ENCODE assay signal across 21 mouse cellular contexts in genomic region chr7:127927726-127928125, GRCm38 (mm10). TPM values are rescaled to one million over a fixed set of nuclear protein-coding genes. Genes with fewer than 3 reads are reported as not detected.
A peak's percentile ranks its signal among the peaks of the same experiment; 100 is the strongest.
DNase-seq lines count a peak whose midpoint lies in the region; ATAC-seq and TF ChIP-seq lines count a peak whose summit lies in the region.
"Had no signal": no experiment of that assay in that cellular context is flagged by ENCODE, and none has a peak within 500 bp of the region (broad histone marks: within the 10 kb centered on the region; RNA-seq: fewer than 3 reads in every experiment).

No protein-coding gene starts in this region.

- no peak overlapping the region for H3K4me2 ChIP-seq in hindbrain, postnatal 0 days (ENCODE audit: low read depth, low read length)
- H3K4me2 ChIP-seq in intestine, embryonic 16.5 days (ENCODE audit: low read depth, low read length), result peak overlapping the region; percentile 42
- peak overlapping the region; percentile 33 for H3K4me2 ChIP-seq in stomach, embryonic 14.5 days (replicated peaks; ENCODE audit: low read depth, low read length)
- H3K4me2 ChIP-seq: heart, embryonic 11.5 days; hindbrain, embryonic 14.5 days; liver, embryonic 11.5 days had no signal

- TF ChIP-seq POLR2A in lung, adult 2 months (IDR thresholded peaks at IDR 0.05; ENCODE audit: borderline replicate concordance, extremely low read depth, low read depth, low read length), result no peak

- peaks cover 47% of the 10 kb centered on the region for H3K36me3 ChIP-seq in hindbrain, embryonic 10.5 days
- peaks cover 9% of the 10 kb centered on the region; the same call in 1 of the 2 replicates for H3K36me3 ChIP-seq in hindbrain, postnatal 0 days (ENCODE audit: insufficient read depth, low read length)
- H3K36me3 ChIP-seq in intestine, embryonic 16.5 days (ENCODE audit: control insufficient read depth, insufficient read depth, low read length), result peaks cover 5% of the 10 kb centered on the region; the same call in 1 of the 2 replicates
- peaks cover 11% of the 10 kb centered on the region for H3K36me3 ChIP-seq in stomach, embryonic 14.5 days (ENCODE audit: control insufficient read depth, insufficient read depth, low read length)

- peaks cover 36% of the 10 kb centered on the region for H3K27me3 ChIP-seq in hindbrain, embryonic 10.5 days (ENCODE audit: insufficient read depth, poor library complexity, severe bottlenecking)
- peaks cover 9% of the 10 kb centered on the region; the same call in 1 of the 2 replicates for H3K27me3 ChIP-seq in hindbrain, postnatal 0 days (ENCODE audit: insufficient read depth, low read length)
- no peaks in the 10 kb centered on the region for H3K27me3 ChIP-seq in intestine, embryonic 16.5 days (replicated peaks; ENCODE audit: control insufficient read depth, insufficient read depth, low read length)
- no peaks in the 10 kb centered on the region for H3K27me3 ChIP-seq in stomach, embryonic 14.5 days (ENCODE audit: control insufficient read depth, insufficient read depth, low read length)

- peak overlapping the region; percentile 9; the same call in 1 of the 2 replicates for H3K4me3 ChIP-seq in hindbrain, embryonic 10.5 days
- H3K4me3 ChIP-seq in hindbrain, postnatal 0 days (ENCODE audit: low read length), result no peak overlapping the region
- H3K4me3 ChIP-seq in lung, adult 2 months (replicated peaks; ENCODE audit: extremely low read depth, low read depth, low read length), result peak overlapping the region; percentile 45
- H3K4me3 ChIP-seq in intestine, embryonic 16.5 days (ENCODE audit: low read length), result peak overlapping the region; percentile 57
- H3K4me3 ChIP-seq in stomach, embryonic 14.5 days (ENCODE audit: low read depth, low read length), result peak overlapping the region; percentile 42; the same call in 1 of the 2 replicates
- H3K4me3 ChIP-seq: gastrocnemius, adult 2 months; limb, embryonic 10.5 days; midbrain, embryonic 10.5 days had no signal

- 79% methylated on average over 11 of the region's 11 CpGs for WGBS in hindbrain, embryonic 10.5 days
- 84% methylated on average over 11 of the region's 11 CpGs for WGBS in hindbrain, postnatal 0 days
- 64% methylated on average over 11 of the region's 11 CpGs for WGBS in lung, adult 2 months
- WGBS in intestine, embryonic 16.5 days, result 81% methylated on average over 11 of the region's 11 CpGs
- WGBS in stomach, embryonic 14.5 days, result 80% methylated on average over 11 of the region's 11 CpGs

- peaks cover 39% of the 10 kb centered on the region for H3K4me1 ChIP-seq in hindbrain, embryonic 10.5 days (replicated peaks)
- H3K4me1 ChIP-seq in hindbrain, postnatal 0 days (ENCODE audit: insufficient read depth, low read length), result peaks cover 3% of the 10 kb centered on the region; the same call in 1 of the 2 replicates
- H3K4me1 ChIP-seq in lung, adult 2 months (ENCODE audit: control insufficient read depth, insufficient read depth, low read length), result peaks cover 4% of the 10 kb centered on the region; the same call in 1 of the 2 replicates
- peaks cover 49% of the 10 kb centered on the region for H3K4me1 ChIP-seq in intestine, embryonic 16.5 days (ENCODE audit: control insufficient read depth, insufficient read depth, low read length)
- peaks cover 17% of the 10 kb centered on the region for H3K4me1 ChIP-seq in stomach, embryonic 14.5 days (ENCODE audit: control insufficient read depth, insufficient read depth, low read length)

- no peaks in the 10 kb centered on the region for H3K9me3 ChIP-seq in hindbrain, embryonic 10.5 days
- no peaks in the 10 kb centered on the region for H3K9me3 ChIP-seq in hindbrain, postnatal 0 days (ENCODE audit: low read length)
- no peaks in the 10 kb centered on the region for H3K9me3 ChIP-seq in intestine, embryonic 16.5 days (ENCODE audit: control insufficient read depth, low read length)
- H3K9me3 ChIP-seq in stomach, embryonic 14.5 days (ENCODE audit: control insufficient read depth, low read depth, low read length), result no peaks in the 10 kb centered on the region
- H3K9me3 ChIP-seq: forebrain, embryonic 10.5 days; limb, embryonic 10.5 days; midbrain, embryonic 10.5 days had no signal

- no peak for ATAC-seq in hindbrain, postnatal 0 days
- no peak for ATAC-seq in intestine, embryonic 16.5 days
- no peak for ATAC-seq in stomach, embryonic 14.5 days (ENCODE audit: insufficient number of reproducible peaks, insufficient read depth, low FRiP score, low read depth)

- TF ChIP-seq CTCF in hindbrain, postnatal 0 days (IDR thresholded peaks at IDR 0.05; ENCODE audit: low read depth), result no peak
- no peak for TF ChIP-seq CTCF in lung, adult 2 months (IDR thresholded peaks at IDR 0.05; ENCODE audit: insufficient read depth, low read length)

- H3K27ac ChIP-seq in hindbrain, embryonic 10.5 days, result no peak overlapping the region
- no peak overlapping the region for H3K27ac ChIP-seq in hindbrain, postnatal 0 days
- H3K27ac ChIP-seq in intestine, embryonic 16.5 days (ENCODE audit: low read length), result peak overlapping the region; percentile 83
- no peak overlapping the region for H3K27ac ChIP-seq in stomach, embryonic 14.5 days (ENCODE audit: low read length)
- H3K27ac ChIP-seq: forebrain, embryonic 10.5 days; gastrocnemius, adult 2 months; hindbrain, embryonic 14.5 days; limb, embryonic 10.5 days; macrophage; midbrain, embryonic 10.5 days had no signal

- DNase-seq in hindbrain, embryonic 10.5 days (ENCODE audit: low spot score), result no peak
- DNase-seq in hindbrain, postnatal 0 days (ENCODE audit: low spot score), result no peak
- no peak for DNase-seq in lung, adult 2 months
- DNase-seq in lung, adult 18-20 months, result no peak
- DNase-seq in urinary bladder, adult 18-20 months (ENCODE audit: low spot score in 2 of 2), result no peak
- DNase-seq in gastrocnemius, postnatal 10 days, result no peak
- DNase-seq: B cell, adult 2 months; cerebellum, adult 8-10 months; gastrocnemius, adult 2 months; heart, postnatal 14 days; right cerebral cortex, postnatal 25 days had no signal

- H3K9ac ChIP-seq in hindbrain, postnatal 0 days (replicated peaks; ENCODE audit: low read length), result no peak overlapping the region
- H3K9ac ChIP-seq in intestine, embryonic 16.5 days (ENCODE audit: low read depth, low read length), result peak overlapping the region; percentile 75
- no peak overlapping the region for H3K9ac ChIP-seq in stomach, embryonic 14.5 days (replicated peaks; ENCODE audit: low read depth, low read length)
- H3K9ac ChIP-seq: hindbrain, embryonic 14.5 days had no signal

RNA-seq across cellular contexts. Expression of gene Prss8, which starts 2.2 kb away (rescaled TPM):
- polyA plus RNA-seq in hindbrain, embryonic 10.5 days (2016; fragmentation: Nextera tagmentation; extraction: Ambion mirVana), result 5.3 and 9.7 TPM in 2 replicates
- total RNA-seq in hindbrain, postnatal 0 days (2014; rRNA removed), result 0.26 and 0.32 TPM in 2 replicates
- polyA plus RNA-seq in hindbrain, postnatal 0 days (2015; fragmentation: Nextera tagmentation; extraction: Ambion mirVana), result 0.35 and 0.44 TPM in 2 replicates
- 157 and 158 TPM in 2 replicates for polyA plus RNA-seq in lung, adult 2 months (2012; rRNA removed)
- 82.2 and 90.8 TPM in 2 replicates for polyA plus RNA-seq in intestine, embryonic 16.5 days (2015; fragmentation: Nextera tagmentation; extraction: Ambion mirVana)
- 48.2 and 55.5 TPM in 2 replicates for polyA plus RNA-seq in stomach, embryonic 14.5 days (2014; fragmentation: Nextera tagmentation; extraction: Ambion mirVana)
- total RNA-seq in gastrocnemius, postnatal 10 days (2021), result not detected
- total RNA-seq: gastrocnemius, adult 2 months; granulocyte monocyte progenitor cell, adult 5-6 weeks had no signal
- polyA plus RNA-seq: macrophage had no signal

RNA-seq across cellular contexts. Expression of gene Kat8, which starts 15.4 kb away (rescaled TPM):
- polyA plus RNA-seq in hindbrain, embryonic 10.5 days (2016; fragmentation: Nextera tagmentation; extraction: Ambion mirVana), result 50.4 TPM in 2 replicates
- 24.9 and 33.5 TPM in 2 replicates for total RNA-seq in hindbrain, postnatal 0 days (2014; rRNA removed)
- 30.1 and 33.9 TPM in 2 replicates for polyA plus RNA-seq in hindbrain, postnatal 0 days (2015; fragmentation: Nextera tagmentation; extraction: Ambion mirVana)
- polyA plus RNA-seq in lung, adult 2 months (2012; rRNA removed), result 10.4 and 12.5 TPM in 2 replicates
- 27.3 and 29.2 TPM in 2 replicates for polyA plus RNA-seq in intestine, embryonic 16.5 days (2015; fragmentation: Nextera tagmentation; extraction: Ambion mirVana)
- polyA plus RNA-seq in stomach, embryonic 14.5 days (2014; fragmentation: Nextera tagmentation; extraction: Ambion mirVana), result 40.3 and 43.0 TPM in 2 replicates
- total RNA-seq in gastrocnemius, postnatal 10 days (2021), result 10 to 100 TPM; 12.9 to 16.7 TPM

RNA-seq across cellular contexts. Expression of gene Prss36, which starts 18.8 kb away (rescaled TPM):
- 10.4 and 11.6 TPM in 2 replicates for polyA plus RNA-seq in hindbrain, embryonic 10.5 days (2016; fragmentation: Nextera tagmentation; extraction: Ambion mirVana)
- total RNA-seq in hindbrain, postnatal 0 days (2014; rRNA removed), result 17.0 and 19.9 TPM in 2 replicates
- polyA plus RNA-seq in hindbrain, postnatal 0 days (2015; fragmentation: Nextera tagmentation; extraction: Ambion mirVana), result 16.5 and 17.3 TPM in 2 replicates
- polyA plus RNA-seq in lung, adult 2 months (2012; rRNA removed), result 14.6 and 17.5 TPM in 2 replicates
- 9.6 and 10.3 TPM in 2 replicates for polyA plus RNA-seq in intestine, embryonic 16.5 days (2015; fragmentation: Nextera tagmentation; extraction: Ambion mirVana)
- polyA plus RNA-seq in stomach, embryonic 14.5 days (2014; fragmentation: Nextera tagmentation; extraction: Ambion mirVana), result 8.2 and 8.5 TPM in 2 replicates
- 1 to 10 TPM; 6.6 to 7.9 TPM for total RNA-seq in gastrocnemius, postnatal 10 days (2021)

RNA-seq across cellular contexts. Expression of gene Bckdk, which starts 23.8 kb away (rescaled TPM):
- 115 and 123 TPM in 2 replicates for polyA plus RNA-seq in hindbrain, embryonic 10.5 days (2016; fragmentation: Nextera tagmentation; extraction: Ambion mirVana)
- total RNA-seq in hindbrain, postnatal 0 days (2014; rRNA removed), result 44.3 and 55.0 TPM in 2 replicates
- 61.5 and 63.5 TPM in 2 replicates for polyA plus RNA-seq in hindbrain, postnatal 0 days (2015; fragmentation: Nextera tagmentation; extraction: Ambion mirVana)
- polyA plus RNA-seq in lung, adult 2 months (2012; rRNA removed), result 72.7 and 94.7 TPM in 2 replicates
- 184 and 198 TPM in 2 replicates for polyA plus RNA-seq in intestine, embryonic 16.5 days (2015; fragmentation: Nextera tagmentation; extraction: Ambion mirVana)
- 152 TPM in 2 replicates for polyA plus RNA-seq in stomach, embryonic 14.5 days (2014; fragmentation: Nextera tagmentation; extraction: Ambion mirVana)
- total RNA-seq in gastrocnemius, postnatal 10 days (2021), result 10 to 100 TPM; 84.9 to 89.6 TPM

RNA-seq across cellular contexts. Expression of gene Vkorc1, which starts 32.3 kb away (rescaled TPM):
- polyA plus RNA-seq in hindbrain, embryonic 10.5 days (2016; fragmentation: Nextera tagmentation; extraction: Ambion mirVana), result 49.7 and 54.7 TPM in 2 replicates
- total RNA-seq in hindbrain, postnatal 0 days (2014; rRNA removed), result 37.2 and 43.0 TPM in 2 replicates
- polyA plus RNA-seq in hindbrain, postnatal 0 days (2015; fragmentation: Nextera tagmentation; extraction: Ambion mirVana), result 72.6 and 79.8 TPM in 2 replicates
- 176 and 201 TPM in 2 replicates for polyA plus RNA-seq in lung, adult 2 months (2012; rRNA removed)
- 260 and 261 TPM in 2 replicates for polyA plus RNA-seq in intestine, embryonic 16.5 days (2015; fragmentation: Nextera tagmentation; extraction: Ambion mirVana)
- polyA plus RNA-seq in stomach, embryonic 14.5 days (2014; fragmentation: Nextera tagmentation; extraction: Ambion mirVana), result 158 and 184 TPM in 2 replicates
- total RNA-seq in gastrocnemius, postnatal 10 days (2021), result 10 to 100 TPM; 36.8 to 48.9 TPM
